Mouse (Mus musculus): Measurements from ENCODE around the gene Dbi.

DNA sequence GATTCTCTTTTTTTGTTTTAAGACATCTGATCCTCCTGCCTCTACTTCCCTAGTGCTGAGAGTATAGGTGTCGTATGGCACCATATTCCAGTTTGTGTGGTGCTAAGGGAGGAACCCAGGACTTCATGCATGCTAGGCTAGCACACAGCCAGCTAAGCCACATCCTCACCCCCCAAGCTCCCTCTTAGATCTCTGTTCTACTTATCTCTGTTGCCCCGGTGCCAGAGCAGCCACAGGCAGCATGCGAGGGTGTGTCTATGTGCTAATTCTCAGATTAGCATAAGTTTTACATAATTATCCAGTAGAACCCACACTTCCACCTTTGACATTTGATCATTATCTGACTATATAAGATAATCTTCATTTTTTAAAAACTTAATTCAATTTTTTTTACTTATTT is 26.0 kb downstream of the Dbi start:
- TF ChIP-seq TCF12 (IDR thresholded peaks at IDR 0.05; ENCODE audit: low read depth, low read length): no peak
- TF ChIP-seq POLR2A (IDR thresholded peaks at IDR 0.05; ENCODE audit: control insufficient read depth in 1 of 2, insufficient read depth in 1 of 2, low read depth in 1 of 2, low read length in 2 of 2, poor library complexity in 1 of 2): no peak
- TF ChIP-seq USF1 (IDR thresholded peaks at IDR 0.05; ENCODE audit: low read depth, low read length): no peak
- TF ChIP-seq JUND (IDR thresholded peaks at IDR 0.05; ENCODE audit: low read depth, low read length): no peak
- TF ChIP-seq TBP (IDR thresholded peaks at IDR 0.05; ENCODE audit: low read depth, low read length): no peak
- no peak for TF ChIP-seq CTCF (IDR thresholded peaks at IDR 0.05 in 2 of 3, conservative IDR thresholded peaks at IDR 0.05 in 1 of 3; ENCODE audit: control insufficient read depth in 1 of 3, insufficient read depth in 1 of 3, low read depth in 2 of 3, low read length in 3 of 3, poor library complexity in 1 of 3, severe bottlenecking in 1 of 3)
- TF ChIP-seq GATA1 (IDR thresholded peaks at IDR 0.05; ENCODE audit: low read depth, low read length): peak; percentile 50
- no peak for TF ChIP-seq MAFK (IDR thresholded peaks at IDR 0.05; ENCODE audit: borderline replicate concordance, low read depth, low read length)
- no peak for TF ChIP-seq ELF1 (IDR thresholded peaks at IDR 0.05; ENCODE audit: low read depth, low read length)
- no peak for TF ChIP-seq ZMIZ1 (IDR thresholded peaks at IDR 0.05; ENCODE audit: low read depth, low read length)
